Mouse (Mus musculus): ENCODE measurements around the gene 1700017D01Rik.

Gene 1700017D01Rik

GRCm38 (mm10) chr19:11048009-11048408, 82.7 kb downstream of the 1700017D01Rik start:
- no peak for DNase-seq (ENCODE audit: low read depth)
